Mouse (Mus musculus) midbrain, embryonic 14.5 days (tissue): ENCODE data around the gene Metap2. TPM values are rescaled to one million over a fixed set of nuclear protein-coding genes. Genes with fewer than 3 reads are reported as not detected.
A peak's percentile ranks its signal among the peaks of the same experiment; 100 is the strongest.
"Not testable (repeated sequence)": the region's sequence is repeated elsewhere in the genome, so short reads cannot be mapped to it uniquely, and the experiment has no call there.

Source experiments
- ATAC-seq: fragments of 200-750 bp; cut with Nextera tagmentation; 2 replicates; pipeline ENCODE4 v1.8.0; 2017; ENCODE audit warnings: moderate number of reproducible peaks, moderate library complexity; ENCODE audit not compliant: low FRiP score, low TSS enrichment
- DNase-seq: peaks from one replicate; pipeline ENCODE4 v3.0.0-alpha.2; 2015
- H3K27ac ChIP-seq: fragments of 300-500 bp; sonication (generic); replicated peaks from 2 replicates; pipeline ENCODE4 v1.5.1; 2014; ENCODE audit warnings: mild to moderate bottlenecking, low read depth, low read length, moderate library complexity
- H3K27me3 ChIP-seq: fragments of 300-500 bp; sonication (generic); 2 replicates; pipeline ENCODE4 v1.6.1; 2014; ENCODE audit warnings: low read length, control low read depth, mixed read lengths; ENCODE audit not compliant: control insufficient read depth, insufficient read depth
- H3K36me3 ChIP-seq: fragments of 300-500 bp; sonication (generic); 2 replicates; pipeline ENCODE4 v1.6.1; 2014; ENCODE audit warnings: low read length, control low read depth; ENCODE audit not compliant: control insufficient read depth, insufficient read depth
- H3K4me1 ChIP-seq: fragments of 300-500 bp; sonication (generic); 2 replicates; pipeline ENCODE4 v1.6.1; 2014; ENCODE audit warnings: mild to moderate bottlenecking, antibody characterized with exemption, low read length, control low read depth; ENCODE audit not compliant: control insufficient read depth, insufficient read depth
- H3K4me2 ChIP-seq: fragments of 300-500 bp; sonication (generic); 2 replicates; pipeline ENCODE4 v1.6.1; 2014; ENCODE audit warnings: mild to moderate bottlenecking, low read length, moderate library complexity
- H3K4me3 ChIP-seq: fragments of 300-500 bp; sonication (generic); replicated peaks from 2 replicates; pipeline ENCODE4 v1.5.1; 2014; ENCODE audit warnings: low read depth, low read length
- H3K9ac ChIP-seq: fragments of 300-500 bp; sonication (generic); replicated peaks from 2 replicates; pipeline ENCODE4 v1.6.1; 2014; ENCODE audit warnings: mild to moderate bottlenecking, low read length, moderate library complexity
- H3K9me3 ChIP-seq: fragments of 300-500 bp; sonication (generic); 2 replicates; pipeline ENCODE4 v1.6.1; 2016; ENCODE audit warnings: low read length, control low read depth, mixed read lengths; ENCODE audit not compliant: control insufficient read depth
- WGBS: fragments of 180-500 bp; shearing (Covaris S2); extraction: QIAGEN DNeasy Blood & Tissue Kit; methylation state at CpG from one replicate; pipeline ENCODE4 v1.1.7; 2014; 5-methylcytosine and 5-hydroxymethylcytosine counted together
- polyA plus RNA-seq: library from polyadenylated mRNA; unstranded; fragments of >200 nt; fragmentation: Nextera tagmentation; extraction: Ambion mirVana; gene quantifications from 2 replicates; pipeline ENCODE4 v1.2.1, GENCODE M21; 2014

Metap2 gene
- polyA plus RNA-seq, 1 experiment from 2014 or later = 173 TPM

GRCm38 (mm10) chr10:93830931-93831729 lies 65.8 kb downstream of the Metap2 start, which contains the start of gene Usp44:
Gene Usp44, plus strand, starts transcription at chr10:93831555.
- H3K4me2 ChIP-seq = 0 out of 2 replicates have a peak within 1 kb of the TSS, but pooled peaks have one; percentile 5
- 11% methylated on average over 22 of the region's 22 CpGs for WGBS

DNA sequence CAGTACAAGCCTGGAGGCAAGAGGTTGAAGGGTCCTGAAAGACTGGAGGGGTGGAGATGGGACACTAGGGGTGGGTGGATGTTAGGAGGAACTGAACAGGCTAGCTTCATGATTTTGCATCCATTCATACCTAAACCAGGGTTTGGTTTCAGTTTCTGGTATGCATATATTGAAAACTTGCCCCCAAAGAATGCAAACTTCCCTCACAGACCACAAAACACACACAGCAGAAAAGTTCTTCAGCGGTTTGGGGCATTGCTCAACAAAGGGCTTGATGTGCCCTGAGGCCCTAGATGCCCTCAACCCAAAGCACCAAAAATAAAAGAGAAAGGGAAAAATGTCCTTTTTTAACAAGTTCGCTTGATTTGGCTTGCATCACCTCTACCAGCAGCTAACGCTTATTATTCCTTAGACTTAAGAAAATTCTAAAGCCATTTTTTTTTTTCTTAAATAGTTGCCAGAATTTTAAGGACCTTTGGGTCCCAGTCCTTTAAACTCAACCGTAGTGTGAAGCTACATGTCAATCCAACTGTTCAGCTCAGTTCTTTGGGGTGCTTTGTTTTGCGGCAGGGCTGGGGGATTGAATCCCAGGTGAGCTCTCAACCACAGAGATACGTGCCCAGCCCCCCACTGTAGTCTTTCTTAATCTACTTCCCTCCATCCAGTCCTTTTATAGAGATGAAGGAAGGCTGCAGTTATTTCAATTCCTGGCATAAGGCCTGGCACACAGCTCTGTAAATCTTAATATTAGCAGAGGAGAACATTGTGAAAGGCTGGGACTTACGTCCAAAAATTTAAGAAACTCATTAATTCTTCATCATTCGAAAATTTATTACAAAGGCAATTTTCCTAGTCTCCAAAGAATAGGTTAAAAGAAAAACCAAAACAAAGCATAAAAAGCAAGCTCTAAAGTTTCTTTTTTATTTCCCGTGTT lies 66.7 kb downstream of the Metap2 start:
- 41% methylated on average over 9 of the region's 9 CpGs for WGBS
- H3K4me3 ChIP-seq = no peak overlapping the region
- H3K27ac ChIP-seq = no peak overlapping the region
- H3K9ac ChIP-seq = no peak overlapping the region
- no peaks in the 10 kb centered on the region for H3K36me3 ChIP-seq
- no peaks in the 10 kb centered on the region for H3K4me1 ChIP-seq
- H3K4me2 ChIP-seq = no peak overlapping the region
- H3K27me3 ChIP-seq = peaks cover 34% of the 10 kb centered on the region
- H3K9me3 ChIP-seq = no peaks in the 10 kb centered on the region
- DNase-seq (no peak), ATAC-seq (no peak)

More at GRCm38 (mm10) chr10:93830931-93831729, 65.8 kb downstream of the Metap2 start, which contains the start of gene Usp44:
- Histone ChIP-seq H3K27ac (no peak within 1 kb of the TSS), H3K9me3 (no peaks in the 10 kb centered on the region), H3K4me1 (no peaks in the 10 kb centered on the region), H3K27me3 (peaks cover 34% of the 10 kb centered on the region), H3K4me3 (no peak within 1 kb of the TSS), H3K9ac (no peak within 1 kb of the TSS), H3K36me3 (no peaks in the 10 kb centered on the region)
- ATAC-seq (no peak), DNase-seq (peak; percentile 31)

DNA sequence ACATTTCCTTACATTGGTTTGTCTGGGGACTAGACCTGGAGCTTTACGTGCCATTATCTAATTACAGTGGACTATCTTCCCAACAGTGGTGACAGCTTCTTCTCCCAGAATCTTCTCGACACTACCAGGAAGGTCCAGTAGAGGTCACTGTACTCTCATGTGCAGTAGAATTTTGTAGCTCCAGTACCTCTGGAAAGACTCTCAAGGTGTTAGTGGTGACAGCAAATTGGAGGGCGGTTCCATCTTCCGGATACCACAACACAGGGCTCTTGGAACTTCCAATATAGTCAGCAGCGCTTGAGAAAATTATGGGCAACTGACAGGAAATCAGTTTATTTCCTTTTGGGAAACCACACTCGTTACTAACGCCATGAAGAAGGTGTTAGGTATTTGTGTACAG lies 78.2 kb downstream of the Metap2 start:
- no peak for ATAC-seq

GRCm38 (mm10) chr10:93813755-93814154 lies 83.1 kb downstream of the Metap2 start:
- no peak overlapping the region for H3K4me3 ChIP-seq
- no peaks in the 10 kb centered on the region for H3K36me3 ChIP-seq
- ATAC-seq = peak; percentile 37; the same call in 1 of the 2 replicates
- H3K9me3 ChIP-seq = no peaks in the 10 kb centered on the region
- no peaks in the 10 kb centered on the region for H3K27me3 ChIP-seq
- H3K4me1 ChIP-seq = no peaks in the 10 kb centered on the region
- H3K27ac ChIP-seq = no peak overlapping the region
- 37% methylated on average over 10 of the region's 10 CpGs for WGBS
- peak; percentile 70 for DNase-seq
- H3K4me2 ChIP-seq = no peak overlapping the region
- H3K9ac ChIP-seq = no peak overlapping the region

More for the DNA sequence above, 78.2 kb downstream of the Metap2 start:
- Histone ChIP-seq H3K4me1 (no peaks in the 10 kb centered on the region), H3K4me2 (no peak overlapping the region), H3K36me3 (no peaks in the 10 kb centered on the region), H3K9ac (no peak overlapping the region), H3K9me3 (no peaks in the 10 kb centered on the region), H3K27ac (no peak overlapping the region), H3K4me3 (no peak overlapping the region), H3K27me3 (no peaks in the 10 kb centered on the region)
- DNase-seq = peak; percentile 87
- 42% methylated on average over 7 of the region's 7 CpGs for WGBS

DNA sequence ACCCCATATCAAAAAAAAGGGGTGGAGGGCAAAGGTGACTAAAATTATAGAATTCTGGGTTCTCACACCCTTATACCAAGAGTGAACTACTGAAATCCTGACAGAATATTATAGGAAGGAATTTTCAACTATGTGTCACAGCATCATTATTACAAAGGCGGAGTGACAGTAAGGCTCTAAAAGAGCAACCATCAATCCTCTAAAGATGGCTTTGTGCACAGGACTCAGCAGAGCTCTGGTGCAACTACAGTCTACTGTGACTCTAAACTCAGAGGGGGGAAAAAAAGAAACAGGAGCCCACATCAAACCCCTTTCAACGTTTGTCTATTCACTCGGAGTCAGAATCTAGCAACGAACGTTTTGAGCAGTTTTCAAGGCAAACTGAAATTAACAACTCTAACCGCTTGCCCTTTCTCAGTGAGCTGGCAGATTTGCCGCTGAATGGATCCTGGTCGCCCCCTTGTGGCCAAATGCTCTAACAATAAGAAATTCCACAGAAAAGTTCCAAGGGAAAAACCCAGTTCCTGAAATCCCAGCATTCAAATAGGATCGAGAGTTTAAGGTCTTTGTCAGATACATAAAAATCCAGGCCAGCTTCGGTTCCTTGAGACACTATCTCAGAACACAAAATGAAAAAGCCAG lies 84.0 kb downstream of the Metap2 start:
- ATAC-seq (no peak), DNase-seq (peak; percentile 93)
- Histone ChIP-seq H3K36me3 (no peaks in the 10 kb centered on the region), H3K4me3 (no peak overlapping the region), H3K27ac (no peak overlapping the region), H3K4me2 (peak overlapping the region; percentile 38), H3K4me1 (no peaks in the 10 kb centered on the region), H3K9ac (no peak overlapping the region), H3K9me3 (no peaks in the 10 kb centered on the region), H3K27me3 (no peaks in the 10 kb centered on the region)
- 14% methylated on average over 10 of the region's 10 CpGs for WGBS

DNA sequence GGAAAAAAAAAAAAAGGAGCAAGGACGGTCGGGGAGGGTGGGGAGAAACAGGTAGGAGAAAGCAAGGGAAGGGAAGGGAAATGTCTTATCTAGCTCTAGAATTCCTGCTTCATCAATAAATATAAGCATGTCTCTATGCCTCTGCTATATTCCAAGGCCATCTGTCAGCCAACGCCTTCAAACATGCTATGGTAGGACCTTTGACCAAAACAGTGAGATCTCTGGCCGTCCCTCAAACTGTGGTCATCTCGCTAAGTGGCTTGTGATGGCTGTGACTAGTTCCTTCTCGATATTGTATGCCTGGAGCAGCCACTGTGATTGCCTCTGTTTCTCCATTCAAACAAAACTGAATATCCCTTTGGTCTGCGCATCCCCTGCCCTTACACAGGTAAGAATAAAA lies 84.8 kb downstream of the Metap2 start:
- Histone ChIP-seq H3K9me3 (no peaks in the 10 kb centered on the region), H3K4me1 (no peaks in the 10 kb centered on the region), H3K9ac (no peak overlapping the region), H3K27me3 (no peaks in the 10 kb centered on the region), H3K4me3 (no peak overlapping the region), H3K4me2 (no peak overlapping the region), H3K36me3 (no peaks in the 10 kb centered on the region), H3K27ac (no peak overlapping the region)
- no peak for DNase-seq
- no peak for ATAC-seq
- WGBS = 92% methylated on average over 7 of the region's 7 CpGs

GRCm38 (mm10) chr10:93810590-93811185 lies 86.2 kb downstream of the Metap2 start:
- 45% methylated on average over 7 of the region's 7 CpGs for WGBS

DNA sequence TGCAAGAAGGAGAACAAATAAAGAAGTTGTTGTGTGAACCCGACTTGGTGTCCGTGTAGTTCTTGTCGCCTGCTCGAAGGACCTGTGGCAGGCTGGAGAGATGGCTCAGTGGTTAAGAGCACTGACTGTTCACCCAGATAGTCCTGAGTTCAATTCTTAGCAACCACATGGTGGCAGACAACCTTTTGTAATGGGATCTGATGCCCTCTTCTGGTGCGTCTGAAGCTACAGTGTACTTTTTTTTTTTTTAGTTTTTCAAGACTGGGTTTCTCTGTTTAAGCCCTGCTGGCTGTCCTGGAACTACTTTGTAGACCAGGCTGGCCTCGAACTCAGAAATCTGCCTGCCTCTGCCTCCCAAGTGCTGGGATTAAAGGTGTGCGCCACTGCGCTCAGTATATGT lies 87.5 kb downstream of the Metap2 start:
- WGBS = 95% methylated on average over 8 of the region's 8 CpGs
- DNase-seq = not testable (repeated sequence)

More at GRCm38 (mm10) chr10:93810590-93811185, 86.2 kb downstream of the Metap2 start:
- H3K9me3 ChIP-seq = no peaks in the 10 kb centered on the region
- no peaks in the 10 kb centered on the region for H3K27me3 ChIP-seq
- DNase-seq = no peak
- H3K4me1 ChIP-seq = no peaks in the 10 kb centered on the region
- no peak overlapping the region for H3K4me3 ChIP-seq
- no peak for ATAC-seq
- H3K27ac ChIP-seq = no peak overlapping the region
- no peak overlapping the region for H3K4me2 ChIP-seq
- H3K36me3 ChIP-seq = no peaks in the 10 kb centered on the region
- no peak overlapping the region for H3K9ac ChIP-seq

More for the DNA sequence above, 87.5 kb downstream of the Metap2 start:
- not testable (repeated sequence) for H3K36me3 ChIP-seq, H3K4me1 ChIP-seq, H3K9ac ChIP-seq, H3K9me3 ChIP-seq, H3K4me2 ChIP-seq, H3K27ac ChIP-seq, ATAC-seq, H3K27me3 ChIP-seq, H3K4me3 ChIP-seq
